Mouse (Mus musculus) c-Kit-positive CD71-positive TER-119-negative erythroid progenitor cells, embryonic 14.5 days (primary cell): ENCODE measurements around the gene Cep68.
"Not testable (repeated sequence)": the region's sequence is repeated elsewhere in the genome, so short reads cannot be mapped to it uniquely, and the experiment has no call there.

Experiments
- DNase-seq: peaks from one replicate; pipeline ENCODE4 v3.0.0-alpha.2; 2013; ENCODE audit warnings: low read depth

The Cep68 gene

DNA sequence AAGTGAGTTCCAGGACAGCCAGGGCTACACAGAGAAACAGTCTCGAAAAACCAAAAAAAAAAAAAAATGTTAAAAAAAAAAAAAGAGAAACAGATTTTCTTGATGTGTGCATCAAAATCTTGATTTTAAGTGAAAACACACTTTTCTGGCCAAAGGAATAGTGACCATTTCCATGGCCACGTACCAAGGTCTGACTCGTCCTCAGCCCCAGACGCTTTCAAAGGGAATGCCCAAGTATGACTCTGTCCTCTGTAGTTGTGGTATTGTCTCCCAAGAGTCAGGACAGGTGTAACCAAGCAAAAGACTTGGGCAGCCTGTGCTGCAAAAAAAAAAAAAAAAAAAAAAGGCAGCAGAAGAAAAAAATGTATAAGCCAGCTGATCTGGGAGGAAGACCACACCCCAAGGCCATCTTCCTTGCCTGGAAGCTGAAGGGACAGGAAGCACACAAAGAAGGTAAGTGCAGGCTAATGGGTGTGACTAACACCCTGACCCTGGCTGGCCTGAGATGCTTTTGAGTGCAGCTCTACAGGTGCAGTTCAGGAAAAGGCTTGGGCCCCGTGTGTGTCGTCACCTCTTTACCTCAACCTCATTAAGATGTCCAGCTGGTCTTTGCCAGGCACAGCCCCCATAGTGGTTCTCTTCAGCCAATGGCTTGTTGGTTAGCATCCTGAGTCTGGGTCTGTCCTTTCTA lies 6.7 kb downstream of the Cep68 start:
- DNase-seq = no peak

- no peak for DNase-seq
These were observed 7.9 kb downstream of the Cep68 start for GRCm38 (mm10) chr11:20241311-20241710.

GRCm38 (mm10) chr11:20240331-20240730 lies 8.9 kb downstream of the Cep68 start:
- no peak for DNase-seq

GRCm38 (mm10) chr11:20239279-20239861 lies 9.9 kb downstream of the Cep68 start:
- DNase-seq = no peak

GRCm38 (mm10) chr11:20237976-20238375 lies 11.3 kb downstream of the Cep68 start:
- DNase-seq = no peak

GRCm38 (mm10) chr11:20237018-20237417 lies 12.2 kb downstream of the Cep68 start:
- DNase-seq = no peak

GRCm38 (mm10) chr11:20234233-20234632 lies 15.0 kb downstream of the Cep68 start:
- DNase-seq = no peak

DNA sequence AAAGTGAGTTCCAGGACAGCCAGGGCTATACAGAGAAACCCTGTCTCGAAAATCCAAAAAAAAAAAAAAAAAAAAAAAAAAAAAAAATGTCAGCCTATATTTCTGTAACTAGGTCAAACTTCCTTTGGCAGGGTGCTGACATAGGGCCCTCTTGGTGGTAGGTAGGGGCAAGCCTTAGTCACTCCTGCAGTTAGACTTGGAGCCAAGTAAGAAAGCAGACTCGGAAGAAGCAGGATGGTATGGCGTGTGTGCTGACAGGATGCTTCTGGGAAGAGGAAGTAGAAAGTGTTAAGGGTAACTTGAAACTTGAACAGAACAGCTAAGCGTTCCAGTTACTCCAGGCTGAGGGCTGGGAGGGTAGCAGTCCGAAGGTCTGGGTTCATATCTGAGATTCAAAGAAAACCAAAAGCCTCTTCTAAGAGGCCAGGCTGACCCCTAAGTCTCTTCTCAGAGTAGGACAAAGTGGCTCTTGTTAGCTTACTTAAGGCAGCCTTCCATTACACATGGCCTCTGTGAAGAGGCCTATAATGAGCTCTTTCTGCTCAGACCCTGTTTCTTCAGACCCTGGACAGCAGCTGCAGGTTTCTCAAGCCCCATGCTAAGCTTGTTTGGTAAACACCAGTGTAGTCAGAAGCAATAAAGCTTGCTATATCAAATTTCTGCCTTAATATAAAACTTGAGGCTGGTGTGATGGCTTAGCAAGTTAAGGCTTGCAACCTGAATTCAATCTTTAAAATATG lies 17.0 kb downstream of the Cep68 start:
- no peak for DNase-seq

- peak; percentile 57 for DNase-seq
These were observed 17.9 kb downstream of the Cep68 start for GRCm38 (mm10) chr11:20231128-20231878.

- DNase-seq = no peak
These were observed 18.9 kb downstream of the Cep68 start for GRCm38 (mm10) chr11:20230286-20230685.

GRCm38 (mm10) chr11:20229311-20229710 lies 19.9 kb downstream of the Cep68 start:
- DNase-seq = no peak

DNA sequence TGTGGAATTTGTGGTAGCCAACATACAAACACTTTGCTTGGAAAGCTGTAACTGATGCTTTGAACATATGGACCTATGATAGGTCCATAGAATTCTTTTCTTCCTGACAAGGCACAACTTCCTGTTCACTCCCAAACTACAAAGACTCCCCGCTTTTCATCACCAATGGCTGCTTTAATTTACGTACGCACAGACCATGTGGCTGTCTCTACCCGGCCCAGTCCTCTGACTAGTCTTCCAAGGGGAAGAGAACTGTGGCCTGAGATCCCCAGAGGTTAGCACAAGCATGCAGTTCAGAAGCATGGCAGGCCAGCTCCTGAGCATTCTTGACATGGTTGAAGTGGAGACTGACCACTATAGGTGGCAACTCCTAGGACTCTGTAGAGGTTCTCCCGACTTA lies 20.6 kb downstream of the Cep68 start:
- DNase-seq = no peak

DNA sequence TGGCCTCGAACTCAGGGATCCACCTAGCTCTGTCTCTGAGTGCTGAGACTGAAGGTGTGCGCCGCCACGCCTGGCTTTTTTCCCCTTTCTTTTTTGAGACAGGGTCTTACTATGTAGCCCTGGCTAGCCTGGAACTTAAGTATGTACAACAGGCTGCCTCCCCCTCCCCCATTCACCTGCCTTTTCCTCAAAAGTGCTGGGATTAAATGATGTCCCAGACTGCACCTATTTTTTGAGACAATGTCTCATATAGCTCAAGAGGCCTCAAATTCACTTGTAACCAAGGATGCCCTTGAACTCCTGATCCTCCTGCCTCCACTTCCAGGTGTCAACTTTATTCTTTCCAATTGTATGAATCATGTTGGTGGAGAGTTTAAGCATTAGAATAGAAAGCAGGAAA lies 23.3 kb downstream of the Cep68 start:
- no peak for DNase-seq

GRCm38 (mm10) chr11:20224196-20224595 lies 25.0 kb downstream of the Cep68 start:
- DNase-seq = no peak

GRCm38 (mm10) chr11:20221671-20222070 lies 27.6 kb downstream of the Cep68 start:
- not testable (repeated sequence) for DNase-seq

- no peak for DNase-seq
These were observed 32.0 kb downstream of the Cep68 start for GRCm38 (mm10) chr11:20217227-20217626.

DNA sequence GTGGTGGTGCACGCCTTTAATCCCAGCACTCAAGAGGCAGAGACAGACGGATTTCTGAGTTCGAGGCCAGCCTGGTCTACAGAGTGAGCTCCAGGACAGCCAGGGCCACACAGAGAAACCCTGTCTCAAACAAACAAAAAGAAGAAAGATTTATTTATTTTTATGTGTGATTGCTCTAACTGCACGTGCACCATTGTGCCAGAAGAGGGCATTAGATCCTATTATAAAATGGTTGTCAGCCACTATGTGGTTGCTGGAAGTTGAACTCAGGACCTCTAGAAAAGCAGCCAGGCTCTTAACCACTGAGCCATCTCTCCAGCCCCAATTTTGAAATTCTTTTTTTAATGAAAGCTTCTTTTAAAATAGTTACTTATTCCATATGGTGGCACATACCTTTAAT lies 32.8 kb downstream of the Cep68 start:
- DNase-seq = no peak

GRCm38 (mm10) chr11:20214779-20215178 lies 34.5 kb downstream of the Cep68 start:
- DNase-seq = no peak

GRCm38 (mm10) chr11:20211838-20212237 lies 37.4 kb downstream of the Cep68 start:
- DNase-seq = no peak

GRCm38 (mm10) chr11:20207589-20207988 lies 41.6 kb downstream of the Cep68 start:
- DNase-seq = no peak

DNA sequence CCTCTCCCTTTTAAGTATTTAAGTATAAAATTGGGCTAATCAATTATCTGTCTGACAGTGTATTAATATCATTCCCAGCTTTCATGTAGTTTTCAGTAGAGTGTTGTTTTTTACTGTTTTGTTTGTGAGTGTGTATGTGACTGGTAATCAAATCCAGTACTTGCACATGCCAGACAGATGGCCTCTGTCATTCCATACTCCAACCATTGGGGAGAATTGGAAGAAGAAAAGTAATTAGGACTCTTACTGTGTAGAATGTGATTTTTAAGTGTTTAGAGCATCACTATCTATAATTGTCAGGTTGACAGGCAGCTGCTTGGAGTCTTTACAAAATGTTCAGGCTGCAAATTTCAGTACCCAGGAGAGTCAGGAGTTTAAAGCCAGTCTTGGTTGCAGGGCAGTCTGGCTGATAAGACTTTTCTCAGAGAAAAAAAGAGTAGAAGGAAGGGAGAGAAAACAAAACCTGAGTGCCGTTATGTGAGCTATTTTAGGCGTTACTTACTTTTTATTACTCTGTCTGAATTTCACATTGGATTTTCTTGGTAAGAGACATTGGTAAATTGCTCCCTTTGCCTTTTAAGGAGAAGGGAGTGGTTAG lies 42.5 kb downstream of the Cep68 start:
- DNase-seq = no peak

DNA sequence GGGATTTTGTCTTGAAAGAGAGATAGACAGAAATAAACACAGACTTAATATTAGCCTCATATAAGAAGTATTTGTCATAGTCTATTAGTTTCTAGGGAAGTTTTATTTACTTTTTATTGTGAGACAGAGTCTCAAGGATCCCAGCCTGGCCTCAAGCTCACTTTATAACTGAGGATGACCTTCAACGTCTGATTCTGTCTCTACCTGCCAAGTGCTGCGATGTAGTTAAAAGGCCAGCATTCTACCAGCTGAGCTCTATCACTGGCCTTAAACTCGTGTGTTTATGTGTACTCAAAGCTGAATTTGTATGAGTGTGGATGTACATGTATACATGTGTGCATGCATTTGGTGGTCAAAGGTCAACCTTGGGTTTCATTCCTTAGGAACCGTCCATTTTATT lies 43.7 kb downstream of the Cep68 start:
- no peak for DNase-seq
